Mouse (Mus musculus): ENCODE results near the gene Myct1.

GRCm38 (mm10) chr10:5554941-5555340 is 38.6 kb upstream of the Myct1 start:
- TF ChIP-seq CTCF (conservative IDR thresholded peaks at IDR 0.05; ENCODE audit: low read length) (peak; percentile 42), NANOG (IDR thresholded peaks at IDR 0.05; ENCODE audit: borderline replicate concordance, low read length) (no peak), POU5F1 (IDR thresholded peaks at IDR 0.05; ENCODE audit: borderline replicate concordance, low read length) (no peak)

All from E14TG2a.4 (cell line).